Mouse (Mus musculus) neutrophil, adult 5-6 weeks (primary cell): Measurements from ENCODE around the gene Stag3. TPM values are rescaled to one million over a fixed set of nuclear protein-coding genes. Genes with fewer than 3 reads are reported as not detected.

ENCODE experiments used
- ATAC-seq: fragments of 151-379, 151-347 bp; 2 replicates; pipeline ENCODE4 v1.8.0; 2017; ENCODE audit warnings: mild to moderate bottlenecking, moderate TSS enrichment; ENCODE audit not compliant: insufficient number of reproducible peaks, poor library complexity, low FRiP score, severe bottlenecking; ENCODE audit errors: extremely low read depth
- total RNA-seq: library from RNA; stranded (forward); fragments of 200-1000 nt; gene quantifications from 2 replicates; pipeline ENCODE4 v1.2.3, GENCODE M21; 2017

Gene Stag3
- total RNA-seq, 1 experiment from 2014 or later: 2.6 TPM

DNA sequence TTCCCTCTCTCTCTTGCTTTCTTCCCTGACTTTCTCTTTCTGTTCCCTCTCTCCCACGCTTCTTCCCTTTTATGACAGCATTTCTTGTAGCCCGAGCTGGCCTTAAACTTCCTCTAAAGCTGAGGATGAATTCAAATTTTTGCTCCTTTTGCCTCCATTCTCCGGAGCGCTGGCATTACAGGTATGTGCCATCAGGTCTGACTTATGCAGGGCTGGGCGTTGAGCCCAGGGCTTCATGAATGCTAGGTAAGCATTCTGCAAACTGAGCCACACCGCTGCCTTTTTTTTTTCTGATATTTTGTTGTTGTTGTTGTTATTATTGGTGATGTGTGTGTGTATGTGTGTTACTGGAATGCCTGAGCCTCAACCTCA lies 15.8 kb upstream of the Stag3 start:
- ATAC-seq: no peak

DNA sequence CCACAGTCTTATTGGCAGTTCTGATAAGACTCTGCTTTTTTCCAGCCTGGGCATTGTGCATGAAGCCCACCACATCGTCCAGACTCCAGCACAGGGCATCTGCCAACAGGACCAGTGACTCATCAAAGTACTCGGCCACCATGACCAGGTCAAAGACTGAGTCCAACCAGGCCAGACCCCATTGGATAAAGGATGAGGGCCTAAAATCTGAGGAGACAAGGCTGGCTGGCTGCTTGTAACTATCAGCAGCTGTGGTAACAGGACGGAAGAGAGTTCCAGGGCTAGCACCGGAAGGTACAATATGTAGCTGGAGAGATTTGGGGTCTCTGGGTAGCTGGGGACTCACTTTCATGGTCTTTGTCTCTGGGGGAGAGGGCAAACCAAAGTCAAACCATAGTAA lies 14.3 kb upstream of the Stag3 start:
- no peak for ATAC-seq

DNA sequence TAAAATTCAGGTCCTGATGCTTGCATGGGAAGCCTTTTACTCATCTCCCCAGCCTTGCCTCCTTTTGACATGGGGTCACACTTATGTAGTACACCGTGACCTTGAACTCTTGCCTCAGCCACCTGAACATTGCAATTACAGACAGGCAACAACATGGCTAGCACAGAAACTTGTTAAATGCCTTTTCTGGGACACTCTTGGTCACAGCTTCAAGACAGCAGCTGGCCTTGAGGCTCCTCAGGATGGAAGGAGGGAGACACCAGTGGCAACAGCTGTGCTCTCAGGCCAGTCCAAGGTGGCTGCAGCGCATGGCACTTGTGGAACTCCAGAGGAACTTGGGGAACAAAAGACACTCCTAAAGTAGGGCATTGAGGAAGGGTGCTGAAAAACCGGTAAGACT lies 12.9 kb upstream of the Stag3 start:
- no peak for ATAC-seq

DNA sequence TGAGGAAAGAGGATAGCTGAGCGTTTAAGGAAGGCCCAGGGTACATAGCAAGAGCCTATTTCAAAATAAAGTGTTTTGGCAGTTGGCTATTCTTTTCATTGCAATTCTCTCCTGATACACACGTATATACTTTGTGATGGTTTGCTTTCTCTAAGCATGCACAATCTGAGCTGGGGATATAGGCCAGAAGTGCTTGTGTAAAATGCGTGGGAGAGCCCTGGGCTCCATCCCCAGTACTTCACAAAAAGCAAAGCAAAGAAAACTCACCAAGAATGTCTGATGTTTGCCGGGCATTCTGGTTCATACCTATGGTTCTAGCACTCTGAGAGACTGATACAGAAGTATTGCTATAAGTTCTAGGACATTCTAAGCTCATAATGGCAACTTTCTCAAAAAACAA lies 11.1 kb upstream of the Stag3 start:
- ATAC-seq: no peak

DNA sequence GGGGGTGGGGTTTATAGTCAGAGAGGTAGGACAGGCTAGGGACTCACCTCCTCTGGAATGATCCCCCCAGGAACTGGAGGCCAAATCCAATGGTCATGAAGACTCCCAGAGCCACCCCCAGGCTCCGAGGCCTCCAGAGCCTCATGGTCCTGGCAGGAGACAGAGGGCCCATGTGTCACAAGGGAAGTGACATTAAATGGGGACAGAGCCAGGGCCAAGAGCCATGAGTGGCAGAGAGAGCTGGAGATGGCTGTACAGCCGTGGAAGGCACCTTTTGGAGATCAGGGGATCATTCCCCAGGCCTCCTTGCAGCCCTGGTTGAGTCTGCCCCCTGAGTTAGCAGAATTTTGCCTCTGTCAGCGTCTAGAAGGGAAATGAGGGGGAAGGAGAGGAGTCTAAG lies 8.8 kb upstream of the Stag3 start:
- ATAC-seq: no peak

DNA sequence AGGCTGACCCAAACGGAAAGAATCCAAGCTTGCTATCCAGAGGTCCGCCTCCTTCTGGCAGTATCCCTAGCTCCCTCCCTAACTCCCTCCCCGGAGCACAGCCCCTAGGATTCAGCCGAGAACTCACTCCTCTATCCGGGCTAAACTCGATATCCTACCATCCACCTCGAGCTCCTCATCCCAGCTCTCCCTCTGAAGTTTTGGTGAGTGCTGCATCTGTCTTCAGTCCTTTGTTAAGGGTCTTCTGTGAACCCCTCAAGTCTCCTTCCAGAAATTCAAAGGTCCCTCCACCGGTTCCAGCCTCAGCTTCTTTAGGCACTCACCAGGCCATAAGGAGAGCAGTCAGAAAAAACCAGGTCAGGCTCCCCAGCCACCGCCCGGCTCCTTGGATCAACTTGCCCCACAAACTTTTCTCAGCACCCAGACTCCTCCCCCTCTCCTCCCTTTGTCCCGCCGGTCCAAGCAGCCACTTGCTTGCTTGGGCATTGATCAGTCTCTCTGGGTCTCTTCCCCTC lies 7.6 kb upstream of the Stag3 start, which contains the start of gene Gal3st4:
TSS of gene Gal3st4 (minus strand) at position 432 of the 515 bp plus-strand sequence.
- ATAC-seq: no peak

DNA sequence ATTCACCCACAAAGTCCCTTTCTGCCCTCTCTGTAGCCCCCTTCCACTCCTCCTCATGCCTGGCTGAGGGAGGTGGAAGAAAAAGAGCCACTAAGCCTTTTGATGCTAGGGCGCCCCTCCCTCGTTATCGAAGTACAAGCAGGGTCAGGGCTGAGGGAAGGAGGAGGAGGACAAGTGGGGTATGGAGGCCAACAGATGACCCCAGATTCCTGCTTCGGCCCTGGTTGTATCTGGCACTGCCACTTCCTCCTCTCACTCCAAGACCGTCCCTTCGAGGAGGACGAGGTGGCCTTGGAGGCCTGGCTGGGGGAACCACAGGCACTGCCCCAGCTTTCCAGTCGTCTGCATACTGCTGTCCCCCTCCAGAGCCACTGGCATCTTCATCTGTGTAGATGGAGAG lies 5.9 kb upstream of the Stag3 start:
- no peak for ATAC-seq

DNA sequence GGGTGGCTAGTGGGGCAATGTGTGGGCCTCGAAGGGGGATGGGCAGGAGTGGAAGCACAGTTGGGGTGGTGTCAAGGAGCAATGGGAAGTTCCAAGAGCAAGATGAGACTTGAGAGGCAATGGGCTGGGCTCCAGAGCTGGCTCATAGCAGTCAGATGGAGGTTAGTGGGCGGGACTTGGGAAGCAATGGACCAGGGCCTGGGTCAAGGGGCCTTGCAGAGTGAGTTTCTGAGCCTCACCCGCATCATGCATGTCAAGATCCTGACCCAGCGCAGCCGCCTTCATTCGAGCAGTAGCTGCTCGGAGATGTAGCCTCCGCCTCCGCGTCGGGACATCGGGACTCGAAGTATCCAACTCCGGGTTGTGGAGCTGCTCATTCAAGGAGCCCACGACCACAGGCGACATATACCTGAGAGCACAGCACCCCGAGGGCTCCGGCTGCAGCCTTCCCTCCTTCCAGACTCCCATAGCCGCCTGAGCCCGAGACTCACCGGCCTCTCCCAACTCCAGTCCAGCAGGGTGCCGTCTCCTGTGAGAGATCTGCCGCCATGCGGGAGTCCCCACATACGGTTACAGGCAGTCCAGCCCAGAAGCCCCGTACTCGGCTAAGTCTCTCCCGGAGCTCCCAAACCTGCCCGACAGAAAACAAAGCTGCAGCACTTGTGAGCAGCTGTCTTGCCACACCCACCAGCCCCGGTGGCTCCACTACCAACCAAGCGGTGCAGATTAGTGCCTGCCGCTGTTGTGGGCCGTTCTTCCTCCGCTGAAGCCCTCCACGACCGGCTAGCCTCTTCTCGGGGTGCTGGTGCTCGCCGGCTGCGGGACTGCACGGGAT lies 4.6 kb upstream of the Stag3 start:
- no peak for ATAC-seq

DNA sequence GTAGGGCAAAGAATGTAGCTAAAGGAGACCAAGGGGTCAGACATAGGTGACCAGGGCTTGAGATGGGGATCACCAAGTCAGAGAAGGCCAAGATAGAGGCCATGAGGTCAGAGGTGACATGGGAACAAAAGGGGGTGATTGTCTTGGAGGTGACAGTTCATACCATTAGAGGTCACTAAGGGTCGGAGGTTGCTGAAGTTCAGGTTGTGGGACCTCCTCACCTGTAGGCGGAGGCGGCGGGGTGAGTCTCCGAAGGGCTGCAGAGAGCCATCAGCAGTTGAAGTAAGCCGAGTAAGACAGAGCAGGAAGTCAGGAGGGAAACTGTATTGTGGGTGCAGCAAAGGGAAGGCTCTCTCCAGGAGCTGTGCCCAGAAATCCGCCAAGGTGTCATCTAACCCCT lies 2.0 kb upstream of the Stag3 start:
- no peak for ATAC-seq

DNA sequence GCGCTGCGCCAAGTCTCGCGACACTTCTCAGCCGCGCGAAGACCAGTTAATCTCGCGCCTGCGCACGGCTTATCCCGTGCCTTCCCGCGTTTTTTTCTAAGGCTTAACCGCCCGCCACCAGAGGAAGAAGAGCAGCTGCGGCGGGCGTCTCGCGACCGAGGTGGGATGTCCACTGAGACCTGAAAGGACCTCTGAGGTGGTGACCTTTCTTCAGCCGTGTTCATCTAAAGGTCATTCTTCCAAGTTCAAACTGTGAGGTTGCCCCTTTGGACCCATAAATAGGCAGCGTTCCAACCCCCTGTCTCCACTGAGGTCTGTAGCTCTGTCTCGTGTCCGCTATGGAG lies 357 bp downstream of the Stag3 start:
- no peak for ATAC-seq

DNA sequence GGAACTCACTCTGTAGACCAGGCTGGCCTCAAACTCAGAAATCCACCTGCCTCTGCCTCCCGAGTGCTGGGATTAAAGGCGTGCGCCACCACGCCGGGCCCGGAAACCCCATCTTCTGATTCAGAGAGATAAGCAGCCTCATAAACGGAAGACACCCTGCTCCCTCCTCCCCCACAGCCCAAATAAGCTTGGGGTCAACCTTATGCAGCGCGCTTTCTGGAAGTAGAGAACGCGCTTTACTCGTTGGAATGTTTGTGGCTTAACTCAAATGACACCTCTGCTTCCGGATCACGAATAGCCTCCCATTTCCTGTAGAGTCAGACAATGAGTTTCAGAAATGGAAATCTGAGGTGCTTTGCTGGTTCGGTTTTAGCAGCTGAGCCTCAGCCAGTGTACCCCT lies 789 bp downstream of the Stag3 start:
- ATAC-seq: no peak

DNA sequence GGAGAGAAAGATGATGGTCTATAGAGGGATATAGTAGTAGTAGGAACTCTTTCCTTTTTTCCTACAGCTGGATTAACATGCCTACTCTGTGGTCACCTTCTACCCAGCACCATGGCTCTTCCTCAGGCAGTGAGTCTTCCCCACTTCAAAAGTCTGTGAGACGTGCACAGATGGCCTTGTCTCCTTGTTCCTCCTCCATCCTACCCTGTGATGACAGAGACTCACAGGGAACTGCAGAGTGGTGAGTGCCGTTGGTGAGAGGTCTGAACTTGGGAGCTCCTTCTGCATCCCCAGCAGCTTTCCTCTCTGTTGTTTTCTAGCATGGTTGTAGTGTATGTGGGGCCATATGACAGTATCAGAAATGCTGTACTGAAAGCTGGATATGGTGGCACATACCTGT lies 1.8 kb downstream of the Stag3 start:
- no peak for ATAC-seq

DNA sequence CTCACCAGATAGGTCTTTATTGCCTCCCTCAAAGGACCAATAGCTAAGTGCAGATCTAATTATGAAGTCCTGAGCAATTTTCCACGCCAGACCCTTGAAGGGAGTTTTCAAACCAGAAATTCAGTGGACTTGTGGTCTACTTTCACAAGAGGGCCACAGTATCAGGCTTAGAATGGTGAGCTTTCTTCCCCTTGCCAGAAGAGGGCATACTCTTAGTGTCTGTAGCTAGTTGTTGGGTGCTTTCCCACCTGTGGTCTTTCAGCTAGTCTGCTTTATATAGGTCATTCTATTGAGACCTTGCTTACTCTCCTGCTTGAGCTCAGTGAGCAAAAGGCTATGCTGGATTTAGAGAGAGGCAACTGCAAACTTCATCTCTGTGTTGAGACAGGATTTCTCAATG lies 3.5 kb downstream of the Stag3 start:
- ATAC-seq: no peak

DNA sequence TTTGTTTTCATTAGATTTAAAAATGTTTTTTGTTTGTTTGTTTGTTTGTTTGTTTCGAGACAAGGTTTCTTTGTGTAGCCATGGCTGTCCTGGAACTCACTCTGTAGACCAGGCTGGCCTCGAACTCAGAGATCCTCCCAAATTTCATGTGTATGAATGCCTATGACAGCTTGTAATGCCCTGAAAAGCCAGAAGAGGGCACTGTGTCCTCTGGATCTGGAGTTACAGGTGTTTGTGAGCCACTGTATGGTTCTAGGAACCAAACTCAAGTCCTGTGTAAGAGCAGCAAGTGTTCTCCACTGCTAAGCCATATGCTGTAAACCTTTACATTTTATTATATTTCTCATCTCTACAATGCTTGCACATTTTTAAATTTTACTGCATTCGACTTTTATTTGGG lies 7.8 kb downstream of the Stag3 start:
- ATAC-seq: no peak

DNA sequence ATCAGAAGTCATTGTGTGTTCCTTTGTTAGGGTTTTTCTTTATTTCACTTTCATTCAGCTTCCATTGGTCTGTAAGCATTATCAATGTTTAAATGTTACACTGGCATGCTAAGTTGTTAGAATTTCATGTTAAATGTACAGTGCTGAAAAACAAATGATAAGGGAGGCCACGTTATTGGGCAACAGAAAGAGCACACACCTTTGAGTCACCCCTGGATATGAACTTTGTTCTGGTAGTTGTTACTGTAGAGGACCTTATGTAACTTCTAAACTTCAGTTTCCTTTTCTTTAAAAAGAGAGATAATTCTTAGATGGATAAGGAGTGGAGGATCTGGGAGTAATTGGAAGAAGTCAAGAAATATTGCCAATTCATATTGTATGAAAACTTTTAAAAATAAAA lies 11.6 kb downstream of the Stag3 start:
- no peak for ATAC-seq

DNA sequence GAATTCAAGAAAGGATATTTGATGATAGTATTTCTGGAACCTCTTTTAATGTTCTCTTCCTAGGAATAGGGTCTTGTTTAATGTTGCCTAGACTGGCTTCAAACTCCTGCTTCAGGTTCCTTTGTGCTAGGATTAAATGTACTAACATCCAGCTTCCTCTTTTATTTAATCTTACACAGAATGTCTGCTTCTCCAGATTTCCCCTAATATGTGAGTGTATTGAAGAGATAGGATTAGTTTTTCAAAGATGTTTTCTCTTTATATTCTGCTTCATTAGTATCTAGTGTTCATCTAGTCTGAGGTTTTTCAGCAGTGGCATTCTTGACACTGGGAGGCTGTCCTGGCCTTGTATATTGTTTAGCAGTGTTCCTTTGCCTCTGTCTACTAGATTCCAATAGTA lies 14.1 kb downstream of the Stag3 start:
- no peak for ATAC-seq

DNA sequence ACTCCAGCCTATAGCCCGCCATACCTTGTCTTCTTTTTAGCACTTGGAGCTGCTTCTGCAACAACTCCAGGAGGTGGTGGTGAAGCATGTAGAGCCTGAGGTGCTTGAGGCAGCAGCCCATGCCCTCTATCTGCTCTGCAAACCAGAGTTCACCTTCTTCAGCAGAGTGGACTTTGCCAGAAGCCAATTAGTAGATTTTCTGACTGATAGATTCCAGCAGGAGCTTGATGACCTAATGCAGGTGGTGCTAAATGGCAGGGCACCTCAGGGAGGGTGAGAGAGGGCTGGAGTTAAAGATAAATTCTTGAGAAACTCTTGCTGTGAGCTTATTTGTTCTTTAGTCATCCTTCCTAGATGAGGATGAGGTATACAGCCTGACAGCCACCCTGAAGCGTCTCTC lies 19.6 kb downstream of the Stag3 start:
- no peak for ATAC-seq

DNA sequence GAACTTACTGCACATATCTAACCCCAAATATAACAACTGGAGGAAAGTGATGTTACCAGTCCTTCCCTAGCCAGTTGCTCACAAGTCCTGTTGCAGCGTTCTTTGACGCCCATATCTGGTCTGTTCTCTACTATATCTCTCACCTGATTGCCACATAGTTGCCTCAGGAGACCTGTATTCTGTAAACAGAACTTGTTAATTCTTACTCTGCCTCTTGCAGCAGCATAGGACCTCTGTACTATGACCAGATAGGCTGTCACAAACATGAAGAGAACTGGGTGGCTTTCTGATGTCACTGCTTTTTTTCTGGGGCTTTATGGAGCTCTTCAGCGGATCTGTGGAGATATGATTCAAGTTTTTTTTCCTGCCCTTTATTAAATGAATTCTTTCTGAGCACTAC lies 32.8 kb downstream of the Stag3 start:
- ATAC-seq: no peak

DNA sequence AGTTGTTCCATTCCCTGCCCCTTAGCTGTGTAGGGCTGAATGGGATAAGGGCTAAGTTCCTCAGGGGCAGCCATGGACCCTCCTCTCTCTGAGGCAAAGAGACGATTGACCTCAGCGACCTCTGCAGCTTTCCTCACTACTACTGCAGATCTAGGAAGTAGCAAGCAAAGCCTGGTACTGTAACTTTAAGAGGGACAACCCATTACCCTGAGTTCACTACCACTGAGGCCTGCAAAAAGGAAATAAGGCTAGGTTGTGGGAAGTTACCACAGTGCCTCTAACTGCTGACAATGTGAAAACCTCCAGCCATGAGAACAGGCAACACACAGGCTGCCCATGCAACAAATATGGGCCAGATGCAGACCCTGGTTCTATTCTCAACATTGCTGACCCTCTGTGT lies 61.6 kb downstream of the Stag3 start, which contains the start of gene Pvrig:
TSS of gene Pvrig (plus strand) at position 301 of the 400 bp plus-strand sequence.
- ATAC-seq: no peak

DNA sequence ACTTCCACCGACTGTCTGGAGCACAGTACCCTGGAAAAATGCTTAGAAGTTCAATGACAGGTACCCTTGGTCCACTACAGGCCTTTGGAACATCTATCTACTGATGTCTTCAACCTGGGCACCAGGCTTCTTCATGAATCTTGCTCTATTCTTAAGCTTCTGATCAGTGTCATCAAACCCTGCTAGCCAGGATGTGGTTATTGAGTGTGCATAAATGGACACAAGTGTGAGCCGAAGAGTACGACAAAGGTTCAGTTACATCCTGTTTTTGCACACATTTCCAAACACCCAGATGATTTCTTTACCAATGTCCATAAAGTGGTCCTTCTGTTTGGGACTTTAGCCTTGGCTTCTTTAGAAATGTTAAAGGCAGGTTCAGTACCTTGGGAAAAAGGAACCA lies 63.2 kb downstream of the Stag3 start:
- ATAC-seq: no peak
